Mouse (Mus musculus) myocyte (in vitro differentiated cells): ENCODE results near the gene Def8. TPM values are rescaled to one million over a fixed set of nuclear protein-coding genes. Genes with fewer than 3 reads are reported as not detected.

Experiments used
- H3K27me3 ChIP-seq: one replicate; pipeline ENCODE4 v1.6.1; 2011; ENCODE audit not compliant: control insufficient read depth, insufficient read depth, insufficient read length
- H3K36me3 ChIP-seq: one replicate; pipeline ENCODE4 v1.6.1; 2011; ENCODE audit not compliant: control insufficient read depth, insufficient read depth
- H3K4me2 ChIP-seq: one replicate; pipeline ENCODE4 v1.6.1; 2011; ENCODE audit warnings: low read depth, control low read depth
- H3K4me3 ChIP-seq: one replicate; pipeline ENCODE4 v1.5.1; 2011; ENCODE audit warnings: mild to moderate bottlenecking, control low read depth, moderate library complexity
- H3K79me2 ChIP-seq: one replicate; pipeline ENCODE4 v1.6.1; 2011; ENCODE audit not compliant: control insufficient read depth, insufficient read depth
- H3ac ChIP-seq: one replicate; pipeline ENCODE4 v1.6.1; 2011; ENCODE audit not compliant: control insufficient read depth, insufficient read length
- CEBPB ChIP-seq: IDR thresholded peaks from 2 replicates; pipeline ENCODE4 v1.6.1; 2011; ENCODE audit warnings: mild to moderate bottlenecking, moderate library complexity; ENCODE audit not compliant: poor library complexity, insufficient read depth, severe bottlenecking
- E2F4 ChIP-seq: IDR thresholded peaks from one replicate; pipeline ENCODE4 v1.6.1; 2011; ENCODE audit warnings: mild to moderate bottlenecking, control low read depth, moderate library complexity; ENCODE audit not compliant: insufficient read depth
- MAX ChIP-seq: IDR thresholded peaks from one replicate; pipeline ENCODE4 v1.6.1; 2011; ENCODE audit warnings: low read depth, mild to moderate bottlenecking, control low read depth
- MYOD1 ChIP-seq, 3 experiments: IDR thresholded peaks; one replicate each; pipeline ENCODE4 v1.6.1; 2011; ENCODE audit warnings: control low read depth in 2 of 3, low read depth in 2 of 3, mild to moderate bottlenecking in 2 of 3, moderate library complexity in 1 of 3; ENCODE audit not compliant: insufficient read length in 2 of 3, control insufficient read depth in 1 of 3
- MYOG ChIP-seq, 3 experiments: IDR thresholded peaks; one replicate each; pipeline ENCODE4 v1.6.1; 2011; ENCODE audit warnings: control low read depth in 2 of 3, low read depth in 2 of 3, mild to moderate bottlenecking in 2 of 3; ENCODE audit not compliant: insufficient read length in 2 of 3, control insufficient read depth in 1 of 3, insufficient read depth in 1 of 3
- POLR2A ChIP-seq: IDR thresholded peaks from one replicate; pipeline ENCODE4 v1.6.1; 2011; ENCODE audit warnings: low read depth, mild to moderate bottlenecking, control low read depth, moderate library complexity; ENCODE audit not compliant: insufficient read length
- POLR2AphosphoS2 ChIP-seq: IDR thresholded peaks from one replicate; pipeline ENCODE4 v1.6.1; 2011; ENCODE audit warnings: low read depth, control low read depth; ENCODE audit not compliant: insufficient read length
- REST ChIP-seq: IDR thresholded peaks from one replicate; pipeline ENCODE4 v1.6.1; 2011; ENCODE audit warnings: mild to moderate bottlenecking, control low read depth, moderate library complexity; ENCODE audit not compliant: insufficient read depth, insufficient read length
- SRF ChIP-seq: IDR thresholded peaks from one replicate; pipeline ENCODE4 v1.6.1; 2011; ENCODE audit warnings: low read depth; ENCODE audit not compliant: control insufficient read depth, insufficient read length
- TCF12 ChIP-seq: IDR thresholded peaks from one replicate; pipeline ENCODE4 v1.6.1; 2011; ENCODE audit warnings: mild to moderate bottlenecking, control low read depth; ENCODE audit not compliant: poor library complexity, insufficient read depth, severe bottlenecking
- TCF3 ChIP-seq: IDR thresholded peaks from one replicate; pipeline ENCODE4 v1.6.1; 2011; ENCODE audit warnings: low read depth, control low read depth; ENCODE audit not compliant: insufficient read length
- USF1 ChIP-seq: IDR thresholded peaks from one replicate; pipeline ENCODE4 v1.6.1; 2011; ENCODE audit warnings: low read depth, mild to moderate bottlenecking, control low read depth, moderate library complexity
- polyA plus RNA-seq: library from polyadenylated mRNA; unstranded; fragments of >200 nt; fragmentation: generic; extraction: Trizol; gene quantifications from one replicate; pipeline ENCODE4 v1.2.1, GENCODE M21; 2012; ENCODE audit warnings: missing spikeins

The Def8 gene
- polyA plus RNA-seq, 1 experiment = 19.6 TPM

DNA sequence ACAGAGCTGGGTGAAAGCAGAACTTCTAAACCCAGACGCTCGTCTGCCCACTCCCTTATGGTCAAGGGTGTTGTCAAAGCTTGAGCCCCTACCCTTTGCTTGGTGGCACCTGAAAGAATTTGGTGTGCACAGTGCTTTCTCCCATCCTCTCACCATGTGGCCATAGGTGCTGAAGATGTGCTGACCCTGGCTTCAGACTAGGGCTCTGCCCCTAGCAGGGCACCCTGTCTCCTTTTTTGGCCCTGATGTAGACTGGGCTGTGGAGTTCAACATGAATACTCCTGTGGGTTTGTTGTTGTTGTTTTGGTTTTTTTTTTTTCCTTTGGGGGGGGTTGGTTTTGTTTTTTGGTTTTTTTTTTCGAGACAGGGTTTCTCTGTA is 557 bp upstream of the Def8 start:
- Histone ChIP-seq H3K79me2 (no peaks in the 10 kb centered on the region), H3K36me3 (peaks cover 13% of the 10 kb centered on the region), H3K27me3 (no peaks in the 10 kb centered on the region), H3K4me2 (peak overlapping the region; percentile 65), H3K4me3 (no peak overlapping the region), H3ac (no peak overlapping the region)
- TF ChIP-seq USF1 (no peak), CEBPB (no peak), MYOG (IDR thresholded peaks at IDR 0.05; ENCODE audit: control insufficient read depth in 1 of 3, insufficient read depth in 1 of 3, insufficient read length in 2 of 3, low read depth in 2 of 3) (no peak), REST (no peak), SRF (no peak), E2F4 (no peak), TCF12 (no peak), MAX (no peak), TCF3 (no peak), POLR2A (no peak), MYOD1 (IDR thresholded peaks at IDR 0.05; ENCODE audit: control insufficient read depth in 1 of 3, insufficient read length in 2 of 3, low read depth in 2 of 3) (no peak), POLR2AphosphoS2 (no peak)

GRCm38 (mm10) chr8:123426511-123427509 is 3.5 kb downstream of the Def8 start:
- no peak for TF ChIP-seq MYOD1 (IDR thresholded peaks at IDR 0.05; ENCODE audit: control insufficient read depth in 1 of 3, insufficient read length in 2 of 3, low read depth in 2 of 3)
- no peak for TF ChIP-seq TCF12
- TF ChIP-seq POLR2AphosphoS2 = no peak
- TF ChIP-seq SRF = no peak
- TF ChIP-seq CEBPB = no peak
- no peak for TF ChIP-seq POLR2A
- TF ChIP-seq REST = no peak
- no peak for TF ChIP-seq USF1
- TF ChIP-seq MAX = no peak
- TF ChIP-seq E2F4 = no peak
- TF ChIP-seq MYOG (IDR thresholded peaks at IDR 0.05; ENCODE audit: control insufficient read depth in 1 of 3, insufficient read depth in 1 of 3, insufficient read length in 2 of 3, low read depth in 2 of 3) = no peak
- no peak for TF ChIP-seq TCF3
- H3K79me2 ChIP-seq = no peaks in the 10 kb centered on the region
- H3K4me3 ChIP-seq = no peak overlapping the region
- H3K4me2 ChIP-seq = no peak overlapping the region
- H3K36me3 ChIP-seq = no peaks in the 10 kb centered on the region
- no peak overlapping the region for H3ac ChIP-seq
- no peaks in the 10 kb centered on the region for H3K27me3 ChIP-seq

- no peaks in the 10 kb centered on the region for H3K79me2 ChIP-seq
- H3K4me2 ChIP-seq = no peak overlapping the region
- no peaks in the 10 kb centered on the region for H3K36me3 ChIP-seq
- H3K27me3 ChIP-seq = no peaks in the 10 kb centered on the region
- TF ChIP-seq TCF3 (no peak), MYOD1 (IDR thresholded peaks at IDR 0.05; ENCODE audit: control insufficient read depth in 1 of 3, insufficient read length in 2 of 3, low read depth in 2 of 3) (no peak), POLR2A (no peak), MAX (no peak), MYOG (IDR thresholded peaks at IDR 0.05; ENCODE audit: control insufficient read depth in 1 of 3, insufficient read depth in 1 of 3, insufficient read length in 2 of 3, low read depth in 2 of 3) (no peak), SRF (no peak), REST (no peak), CEBPB (no peak), USF1 (no peak), E2F4 (no peak), TCF12 (no peak), POLR2AphosphoS2 (no peak)
- no peak overlapping the region for H3ac ChIP-seq
- H3K4me3 ChIP-seq = no peak overlapping the region
Observed at GRCm38 (mm10) chr8:123427639-123428275, 4.4 kb downstream of the Def8 start.

GRCm38 (mm10) chr8:123428343-123428893 is 5.1 kb downstream of the Def8 start:
- no peaks in the 10 kb centered on the region for H3K36me3 ChIP-seq
- no peaks in the 10 kb centered on the region for H3K79me2 ChIP-seq
- no peak overlapping the region for H3ac ChIP-seq
- H3K4me3 ChIP-seq = no peak overlapping the region
- TF ChIP-seq TCF12 = no peak
- TF ChIP-seq SRF = no peak
- no peak for TF ChIP-seq POLR2AphosphoS2
- no peak for TF ChIP-seq TCF3
- TF ChIP-seq REST = no peak
- no peak for TF ChIP-seq E2F4
- TF ChIP-seq MYOG (IDR thresholded peaks at IDR 0.05; ENCODE audit: control insufficient read depth in 1 of 3, insufficient read depth in 1 of 3, insufficient read length in 2 of 3, low read depth in 2 of 3) = no peak
- TF ChIP-seq POLR2A = no peak
- no peak for TF ChIP-seq MAX
- TF ChIP-seq USF1 = no peak
- no peak for TF ChIP-seq CEBPB
- TF ChIP-seq MYOD1 (IDR thresholded peaks at IDR 0.05; ENCODE audit: control insufficient read depth in 1 of 3, insufficient read length in 2 of 3, low read depth in 2 of 3) = no peak
- no peak overlapping the region for H3K4me2 ChIP-seq
- no peaks in the 10 kb centered on the region for H3K27me3 ChIP-seq
